Mouse (Mus musculus) gastrocnemius, adult 2 months (tissue): ENCODE data around the gene Entpd1. TPM values are rescaled to one million over a fixed set of nuclear protein-coding genes. Genes with fewer than 3 reads are reported as not detected.
A peak's percentile ranks its signal among the peaks of the same experiment; 100 is the strongest.
"Not testable (repeated sequence)": the region's sequence is repeated elsewhere in the genome, so short reads cannot be mapped to it uniquely, and the experiment has no call there.

Source experiments
- DNase-seq: peaks from one replicate; pipeline ENCODE4 v3.0.0; 2022
- H3K27ac ChIP-seq: fragments of 200-600 bp; 2 replicates; pipeline ENCODE4 v1.8.1; 2022; ENCODE audit warnings: mild to moderate bottlenecking
- H3K4me3 ChIP-seq: fragments of 200-600 bp; 2 replicates; pipeline ENCODE4 v1.8.1; 2022; ENCODE audit warnings: mild to moderate bottlenecking, moderate library complexity
- CTCF ChIP-seq: fragments of 200-600 bp; IDR thresholded peaks from 2 replicates; pipeline ENCODE4 v1.8.1; 2022; ENCODE audit warnings: antibody characterized with exemption, mild to moderate bottlenecking, moderate library complexity
- intact Hi-C: fragments of 180-260 bp; cut with DNase I; formaldehyde crosslinking; loops from one replicate; pipeline ENCODE4 v1.15.1; 2025
- total RNA-seq, 2 experiments: library from RNA; stranded (reverse); gene quantifications; 2 replicates each; pipeline ENCODE4 v1.2.3; 2021

The Entpd1 gene
- total RNA-seq, 2 experiments from 2014 or later: 10.0 to 12.9 TPM

- DNase-seq: no peak
- intact Hi-C loops: no loop called here
- H3K4me3 ChIP-seq: no peak overlapping the region
- H3K27ac ChIP-seq: no peak overlapping the region
- TF ChIP-seq CTCF: no peak
Measured at GRCm38 (mm10) chr19:40595231-40595630, 16.9 kb upstream of the Entpd1 start.

DNA sequence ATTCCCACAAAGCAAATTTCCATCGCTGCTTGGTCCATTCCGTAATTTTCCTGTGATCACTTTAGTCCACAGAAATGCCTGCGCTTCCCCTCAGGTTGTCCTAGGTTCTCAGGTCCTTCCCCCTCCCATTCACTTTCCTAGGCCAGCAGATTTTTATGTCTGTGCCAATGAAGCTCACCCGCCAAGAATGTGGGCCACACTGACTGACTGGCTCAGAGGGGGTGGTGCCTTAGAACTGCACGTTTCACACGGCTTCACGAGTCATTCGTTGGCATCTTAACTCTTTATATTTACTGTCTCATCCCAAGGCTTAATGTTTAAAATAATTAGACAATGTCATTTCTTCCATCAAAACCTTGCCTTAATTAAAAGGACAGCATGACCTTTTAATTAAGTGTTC lies 16.3 kb upstream of the Entpd1 start:
- peak; percentile 26 for DNase-seq
- intact Hi-C loops: no loop called here
- TF ChIP-seq CTCF: no peak
- Histone ChIP-seq H3K4me3 (no peak overlapping the region), H3K27ac (no peak overlapping the region)

GRCm38 (mm10) chr19:40600846-40601245 lies 11.3 kb upstream of the Entpd1 start:
- H3K27ac ChIP-seq, H3K4me3 ChIP-seq, intact Hi-C loops, DNase-seq: not testable (repeated sequence)

GRCm38 (mm10) chr19:40601870-40602269 lies 10.3 kb upstream of the Entpd1 start:
- no peak overlapping the region for H3K27ac ChIP-seq
- no peak for TF ChIP-seq CTCF
- intact Hi-C loops: no loop called here

DNA sequence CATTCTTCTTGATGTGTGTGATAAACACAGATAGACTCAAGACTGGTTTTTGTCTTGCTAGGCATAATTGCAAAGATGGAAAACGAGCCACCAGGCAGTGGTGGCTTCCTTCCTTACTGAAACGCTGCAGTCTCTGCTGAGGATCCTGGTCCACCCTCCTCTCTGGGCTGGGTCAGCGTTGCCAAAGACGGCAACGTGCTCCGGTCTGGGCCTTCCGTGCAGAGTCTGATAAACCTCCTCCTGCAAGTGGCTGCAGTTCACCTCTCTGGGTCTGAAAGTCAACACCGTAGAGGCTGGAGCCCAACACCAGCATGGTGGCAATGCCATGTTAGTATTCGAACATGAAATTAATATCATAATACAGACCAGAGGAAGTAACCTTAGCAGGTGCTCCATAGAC lies 7.0 kb upstream of the Entpd1 start:
- DNase-seq: no peak
- TF ChIP-seq CTCF: no peak
- intact Hi-C loops: no loop called here
- Histone ChIP-seq H3K27ac (no peak overlapping the region), H3K4me3 (no peak overlapping the region)

More at GRCm38 (mm10) chr19:40601870-40602269, 10.3 kb upstream of the Entpd1 start:
- DNase-seq: no peak
- no peak overlapping the region for H3K4me3 ChIP-seq

DNA sequence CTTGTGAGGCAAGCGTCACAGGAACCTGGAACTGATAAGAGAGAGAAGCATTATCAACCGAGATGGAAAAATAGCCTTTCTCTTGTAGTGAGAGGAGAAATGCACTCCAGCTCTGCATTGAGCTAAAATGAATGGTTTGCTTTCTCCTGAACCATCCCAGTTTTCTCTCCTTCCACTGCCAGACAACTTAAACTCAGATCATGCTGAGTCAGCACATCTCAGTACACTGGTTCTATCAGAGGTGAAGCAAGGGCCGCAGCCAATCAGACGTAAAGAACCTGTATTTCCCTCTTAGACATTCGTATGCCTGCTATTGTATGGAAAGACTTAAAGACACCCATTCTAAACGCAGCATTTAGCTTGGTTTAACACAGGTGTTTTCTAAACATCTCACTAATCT lies 4.5 kb upstream of the Entpd1 start:
- DNase-seq: no peak
- intact Hi-C loops: no loop called here
- no peak overlapping the region for H3K4me3 ChIP-seq
- TF ChIP-seq CTCF: no peak
- no peak overlapping the region for H3K27ac ChIP-seq

- no peak overlapping the region for H3K27ac ChIP-seq
- no peak for DNase-seq
- no peak overlapping the region for H3K4me3 ChIP-seq
- intact Hi-C loops: loop anchor here (5.0 kb wide), 1 partner anchor 217 kb away; the partner anchor contains the start of gene Ccnj
- no peak for TF ChIP-seq CTCF
Measured at GRCm38 (mm10) chr19:40614811-40615210, 2.6 kb downstream of the Entpd1 start.

DNA sequence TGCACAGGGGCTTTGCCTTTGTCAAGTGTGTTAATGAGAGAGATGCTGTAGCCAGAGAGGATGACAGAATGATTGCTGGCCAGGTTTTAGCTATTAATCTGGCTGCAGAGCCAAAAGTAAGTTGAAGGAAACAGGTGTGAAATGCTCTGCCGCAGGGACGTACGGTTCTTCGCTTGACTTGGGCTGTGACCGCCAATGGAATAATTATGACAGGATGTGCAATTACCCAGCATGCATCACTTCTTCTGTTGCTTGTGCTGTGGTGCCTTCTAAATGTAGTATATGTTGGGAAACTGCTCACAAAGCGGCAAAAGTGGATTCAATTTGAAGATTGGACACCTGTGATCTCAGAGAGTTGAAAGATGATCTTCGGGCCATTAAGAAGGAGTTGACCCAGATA lies 3.9 kb downstream of the Entpd1 start:
- TF ChIP-seq CTCF: no peak
- intact Hi-C loops: no loop called here
- H3K4me3 ChIP-seq: no peak overlapping the region
- no peak overlapping the region; the same call in 1 of the 2 replicates for H3K27ac ChIP-seq
- DNase-seq: no peak

- DNase-seq, H3K27ac ChIP-seq, intact Hi-C loops, H3K4me3 ChIP-seq: not testable (repeated sequence)
Measured at GRCm38 (mm10) chr19:40621616-40622015, 9.4 kb downstream of the Entpd1 start.

- Histone ChIP-seq H3K4me3 (no peak overlapping the region), H3K27ac (no peak overlapping the region)
- DNase-seq: no peak
- no peak for TF ChIP-seq CTCF
- intact Hi-C loops: loop anchor here (5.0 kb wide), 1 partner anchor 76 kb away; no protein-coding TSS in a partner anchor
Measured at GRCm38 (mm10) chr19:40625935-40626334, 13.8 kb downstream of the Entpd1 start.

DNA sequence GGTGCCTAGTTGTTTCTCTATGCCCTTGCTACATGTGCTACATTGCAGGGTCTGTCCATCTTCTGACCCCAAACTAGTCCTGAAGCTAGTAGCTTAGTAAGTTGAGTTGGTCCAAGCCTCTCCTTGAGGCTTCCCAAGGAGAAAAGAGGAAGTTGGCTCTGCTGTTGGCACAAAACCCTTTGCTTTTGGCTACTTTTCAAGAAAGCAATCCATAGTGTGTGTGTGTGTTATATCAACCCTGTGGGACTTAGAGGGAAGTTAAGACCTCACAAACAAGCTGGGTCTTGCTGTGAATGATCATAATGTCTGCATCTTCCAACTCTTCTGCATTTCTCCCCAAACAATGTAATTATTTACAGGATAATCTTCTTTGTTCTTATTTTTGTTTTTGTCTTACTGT lies 16.8 kb downstream of the Entpd1 start:
- Histone ChIP-seq H3K27ac (no peak overlapping the region), H3K4me3 (no peak overlapping the region)
- TF ChIP-seq CTCF: no peak
- DNase-seq: no peak
- intact Hi-C loops: loop anchor here (5.0 kb wide), 1 partner anchor 73 kb away; no protein-coding TSS in a partner anchor

GRCm38 (mm10) chr19:40630096-40630495 lies 17.9 kb downstream of the Entpd1 start:
- DNase-seq: peak; percentile 27
- intact Hi-C loops: no loop called here
- Histone ChIP-seq H3K4me3 (no peak overlapping the region), H3K27ac (peak overlapping the region; percentile 71)
- TF ChIP-seq CTCF: no peak

GRCm38 (mm10) chr19:40630606-40631005 lies 18.4 kb downstream of the Entpd1 start:
- Histone ChIP-seq H3K4me3 (no peak overlapping the region), H3K27ac (peak overlapping the region; percentile 71)
- no peak for TF ChIP-seq CTCF
- intact Hi-C loops: no loop called here
- no peak for DNase-seq

DNA sequence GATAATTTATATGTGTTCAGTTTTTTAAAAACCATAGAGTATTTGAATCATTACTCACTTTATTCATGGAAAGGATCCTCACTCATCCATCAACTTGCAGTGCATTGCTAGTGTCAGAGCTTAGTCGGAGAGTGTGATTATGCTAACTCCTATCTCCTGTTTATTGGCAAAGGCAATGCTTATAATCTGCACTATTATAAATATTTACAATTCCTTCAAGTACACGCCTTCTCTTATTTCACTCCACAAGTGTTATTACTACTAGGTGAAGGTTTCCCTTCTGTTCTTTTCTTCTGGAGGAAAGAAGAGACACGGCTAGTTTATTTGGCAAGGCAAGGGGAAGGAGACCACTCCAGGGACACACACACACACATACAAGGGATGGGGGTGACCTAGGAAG lies 20.0 kb downstream of the Entpd1 start:
- Histone ChIP-seq H3K27ac (no peak overlapping the region), H3K4me3 (no peak overlapping the region)
- DNase-seq: no peak
- TF ChIP-seq CTCF: no peak
- intact Hi-C loops: no loop called here

GRCm38 (mm10) chr19:40632668-40633067 lies 20.5 kb downstream of the Entpd1 start:
- intact Hi-C loops: no loop called here
- Histone ChIP-seq H3K4me3 (no peak overlapping the region), H3K27ac (no peak overlapping the region)
- DNase-seq: no peak
- TF ChIP-seq CTCF: no peak
